Mouse (Mus musculus) lung, postnatal 0 days (tissue): ENCODE measurements around the gene Golga1. TPM values are rescaled to one million over a fixed set of nuclear protein-coding genes. Genes with fewer than 3 reads are reported as not detected.
"Not testable (repeated sequence)": the region's sequence is repeated elsewhere in the genome, so short reads cannot be mapped to it uniquely, and the experiment has no call there.

ENCODE experiments used
- ATAC-seq: fragments of 200-750 bp; cut with Nextera tagmentation; 2 replicates; pipeline ENCODE4 v1.8.0; 2017; ENCODE audit warnings: moderate library complexity
- DNase-seq: peaks from one replicate; pipeline ENCODE4 v3.0.0-alpha.2; 2016; ENCODE audit warnings: low spot score
- H3K27ac ChIP-seq: fragments of 300-500 bp; sonication (generic); 2 replicates; pipeline ENCODE4 v1.5.1; 2014; ENCODE audit warnings: antibody characterized with exemption, mild to moderate bottlenecking, low read length, mixed read lengths
- H3K27me3 ChIP-seq: fragments of 300-500 bp; sonication (generic); replicated peaks from 2 replicates; pipeline ENCODE4 v1.6.1; 2014; ENCODE audit warnings: low read length, mixed read lengths; ENCODE audit not compliant: insufficient read depth
- H3K36me3 ChIP-seq: fragments of 300-500 bp; sonication (generic); 2 replicates; pipeline ENCODE4 v1.6.1; 2014; ENCODE audit warnings: low read length, mixed read lengths; ENCODE audit not compliant: insufficient read depth
- H3K4me1 ChIP-seq: fragments of 300-500 bp; sonication (generic); 2 replicates; pipeline ENCODE4 v1.6.1; 2014; ENCODE audit warnings: antibody characterized with exemption, low read depth, low read length, mixed read lengths; ENCODE audit not compliant: insufficient read depth
- H3K4me2 ChIP-seq: fragments of 300-500 bp; sonication (generic); replicated peaks from 2 replicates; pipeline ENCODE4 v1.6.1; 2014; ENCODE audit warnings: low read depth, mild to moderate bottlenecking, low read length, moderate library complexity, mixed read lengths
- H3K4me3 ChIP-seq: fragments of 300-500 bp; sonication (generic); 2 replicates; pipeline ENCODE4 v1.5.1; 2014; ENCODE audit warnings: low read depth, low read length
- H3K9ac ChIP-seq: fragments of 300-500 bp; sonication (generic); replicated peaks from 2 replicates; pipeline ENCODE4 v1.6.1; 2014; ENCODE audit warnings: low read depth, mild to moderate bottlenecking
- H3K9me3 ChIP-seq: fragments of 300-500 bp; sonication (generic); 2 replicates; pipeline ENCODE4 v1.6.1; 2016; ENCODE audit warnings: low read length, mixed read lengths
- CTCF ChIP-seq: IDR thresholded peaks from 2 replicates; pipeline ENCODE4 v1.5.1; 2016; ENCODE audit warnings: antibody characterized with exemption, mild to moderate bottlenecking
- EP300 ChIP-seq: IDR thresholded peaks from 2 replicates; pipeline ENCODE4 v1.6.1; 2016; ENCODE audit warnings: antibody characterized with exemption, mild to moderate bottlenecking, control low read depth
- WGBS: fragments of 180-500 bp; shearing (Covaris S2); extraction: QIAGEN DNeasy Blood & Tissue Kit; methylation state at CpG from one replicate; pipeline ENCODE4 v1.1.7; 2014; 5-methylcytosine and 5-hydroxymethylcytosine counted together
- polyA plus RNA-seq: library from polyadenylated mRNA; unstranded; fragments of >200 nt; fragmentation: Nextera tagmentation; extraction: Ambion mirVana; gene quantifications from 2 replicates; pipeline ENCODE4 v1.2.1, GENCODE M21; 2015

Gene Golga1
- polyA plus RNA-seq, 1 experiment from 2014 or later: 23.2 TPM

DNA sequence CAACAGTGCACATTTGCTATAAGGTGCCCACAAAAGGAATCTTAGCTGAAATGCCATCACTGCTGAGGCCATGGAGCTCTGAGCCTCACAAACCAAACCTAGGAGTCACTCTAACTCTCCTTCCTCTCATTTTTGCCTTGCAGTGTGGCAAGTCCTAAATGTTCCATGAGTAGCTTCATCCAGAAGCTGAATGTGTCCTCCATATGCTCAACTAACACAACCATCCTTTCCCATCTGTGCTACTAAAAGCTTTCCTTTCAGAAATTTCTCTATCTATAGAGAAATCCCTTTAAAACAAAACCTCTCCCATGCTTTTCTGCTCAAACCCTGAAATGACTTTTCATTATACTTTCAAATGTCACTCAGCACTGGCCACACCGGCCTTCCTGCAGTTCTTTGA lies 33.7 kb downstream of the Golga1 start:
- no peak overlapping the region for H3K4me3 ChIP-seq
- H3K27me3 ChIP-seq: no peaks in the 10 kb centered on the region
- H3K9me3 ChIP-seq: no peaks in the 10 kb centered on the region
- H3K36me3 ChIP-seq: peaks cover 35% of the 10 kb centered on the region
- no peak for ATAC-seq
- H3K4me1 ChIP-seq: no peaks in the 10 kb centered on the region
- TF ChIP-seq EP300: no peak
- no peak for TF ChIP-seq CTCF
- no peak overlapping the region for H3K27ac ChIP-seq
- no peak overlapping the region for H3K9ac ChIP-seq
- WGBS: 86% methylated on average over 1 of the region's 1 CpGs
- DNase-seq: no peak
- no peak overlapping the region for H3K4me2 ChIP-seq

DNA sequence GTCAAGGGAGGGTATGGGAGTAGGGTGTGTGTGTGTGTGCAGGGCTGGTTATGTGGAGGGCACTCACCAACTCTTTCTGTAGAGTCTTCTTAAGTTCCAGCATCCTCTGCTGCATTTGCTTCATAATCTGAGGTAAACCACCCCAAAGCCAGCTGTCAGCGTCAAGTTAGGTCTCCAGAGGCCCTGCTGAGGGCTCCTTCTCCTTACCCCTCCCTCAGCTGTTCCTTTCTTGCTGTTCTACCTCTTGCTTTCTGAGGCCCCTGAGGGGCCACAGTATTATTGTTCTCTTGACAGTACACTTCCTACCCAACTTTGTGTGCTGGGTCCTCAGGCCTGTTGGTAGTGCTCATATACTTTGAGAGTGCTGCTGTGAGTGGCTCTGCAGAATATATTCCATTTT lies 45.3 kb downstream of the Golga1 start:
- DNase-seq: no peak

DNA sequence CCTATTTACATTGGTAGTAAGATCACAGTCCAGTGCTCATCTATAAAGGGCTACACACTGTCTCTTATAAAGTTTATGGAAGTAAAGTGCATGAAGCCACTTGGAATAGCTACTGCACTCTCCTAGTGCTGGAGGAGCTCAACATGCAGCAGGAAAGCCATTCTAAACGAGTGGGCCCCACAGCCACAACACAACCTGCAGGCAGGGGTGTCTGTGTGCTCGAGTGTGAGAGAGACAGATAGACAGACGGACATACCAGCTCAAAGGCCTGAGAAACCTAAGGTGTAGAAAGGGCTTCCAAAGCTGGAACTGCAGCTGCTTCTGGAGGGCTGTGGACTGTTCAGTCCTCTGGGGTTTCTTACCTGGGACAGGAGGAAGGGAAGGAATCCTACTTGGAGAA lies 48.8 kb downstream of the Golga1 start:
- H3K4me3 ChIP-seq: no peak overlapping the region
- H3K27me3 ChIP-seq: no peaks in the 10 kb centered on the region
- no peak for ATAC-seq
- H3K4me2 ChIP-seq: no peak overlapping the region
- TF ChIP-seq CTCF (no peak), EP300 (no peak)
- H3K4me1 ChIP-seq: no peaks in the 10 kb centered on the region
- no peak for DNase-seq
- no peak overlapping the region for H3K9ac ChIP-seq
- no peaks in the 10 kb centered on the region for H3K9me3 ChIP-seq
- H3K27ac ChIP-seq: no peak overlapping the region
- peaks cover 47% of the 10 kb centered on the region for H3K36me3 ChIP-seq
- WGBS: 76% methylated on average over 3 of the region's 3 CpGs

More for the DNA sequence above, 45.3 kb downstream of the Golga1 start:
- Histone ChIP-seq H3K27ac (no peak overlapping the region), H3K4me3 (no peak overlapping the region), H3K4me2 (no peak overlapping the region), H3K9me3 (no peaks in the 10 kb centered on the region), H3K9ac (no peak overlapping the region), H3K4me1 (no peaks in the 10 kb centered on the region), H3K36me3 (peaks cover 66% of the 10 kb centered on the region), H3K27me3 (no peaks in the 10 kb centered on the region)
- ATAC-seq: no peak
- TF ChIP-seq CTCF: no peak
- no peak for TF ChIP-seq EP300
- WGBS: 89% methylated on average over 1 of the region's 1 CpGs

DNA sequence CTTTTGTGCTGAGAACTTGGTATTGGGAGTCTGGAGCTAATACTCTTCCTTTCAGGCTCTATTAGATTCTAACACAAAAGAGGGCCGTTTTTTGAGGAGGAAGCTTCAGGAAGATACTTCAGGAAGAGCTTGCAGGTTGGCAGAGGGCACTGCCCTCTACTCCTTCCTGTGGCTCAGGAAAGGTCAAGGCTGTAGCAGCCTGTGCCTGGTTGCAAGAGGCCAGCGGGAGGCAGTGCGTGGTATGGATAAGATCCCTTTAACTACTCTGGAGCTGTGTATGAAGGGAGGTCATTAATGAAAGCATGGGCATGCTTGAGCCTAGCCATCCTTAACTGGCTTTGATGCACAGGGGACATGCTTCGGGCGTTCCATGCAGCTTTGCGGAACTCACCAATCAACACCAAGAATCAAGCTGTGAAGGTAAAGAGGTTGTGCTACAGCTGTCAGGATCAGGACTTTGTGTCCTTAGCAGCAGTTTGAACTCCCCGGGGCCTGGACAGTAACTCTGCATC lies 52.5 kb downstream of the Golga1 start:
- WGBS: 80% methylated on average over 7 of the region's 7 CpGs
- Histone ChIP-seq H3K4me2 (no peak overlapping the region), H3K36me3 (peaks cover 30% of the 10 kb centered on the region; the same call in 1 of the 2 replicates), H3K27me3 (no peaks in the 10 kb centered on the region), H3K4me1 (peaks cover 13% of the 10 kb centered on the region; the same call in 1 of the 2 replicates), H3K9ac (no peak overlapping the region), H3K27ac (no peak overlapping the region), H3K4me3 (no peak overlapping the region), H3K9me3 (no peaks in the 10 kb centered on the region)
- DNase-seq: no peak
- ATAC-seq: no peak
- TF ChIP-seq CTCF: no peak
- TF ChIP-seq EP300: no peak

DNA sequence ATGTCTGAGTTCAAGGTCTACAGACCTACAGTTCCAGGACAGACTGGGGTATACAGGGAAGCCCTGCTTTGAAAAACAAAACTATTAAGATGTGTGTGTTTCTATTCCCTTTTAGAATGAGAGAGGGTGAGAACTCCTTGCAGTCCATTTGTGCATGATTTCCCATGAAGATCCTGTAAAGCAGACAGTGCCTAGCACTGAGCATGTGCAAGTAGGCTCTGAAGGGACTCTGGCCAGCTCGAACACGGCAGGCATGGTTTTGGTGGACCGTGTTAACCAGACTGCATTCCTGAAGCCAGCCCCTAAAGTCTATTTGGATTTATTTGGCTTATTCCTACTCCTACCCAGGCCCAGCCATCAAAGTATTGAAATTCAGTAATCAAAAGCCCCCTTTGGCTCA lies 53.4 kb downstream of the Golga1 start:
- peaks cover 16% of the 10 kb centered on the region for H3K4me1 ChIP-seq
- DNase-seq (no peak), ATAC-seq (no peak)
- WGBS: 77% methylated on average over 3 of the region's 3 CpGs
- no peak overlapping the region for H3K27ac ChIP-seq
- TF ChIP-seq EP300: no peak
- no peak for TF ChIP-seq CTCF
- no peaks in the 10 kb centered on the region for H3K9me3 ChIP-seq
- H3K27me3 ChIP-seq: no peaks in the 10 kb centered on the region
- H3K4me3 ChIP-seq: no peak overlapping the region
- no peak overlapping the region for H3K4me2 ChIP-seq
- H3K9ac ChIP-seq: no peak overlapping the region
- peaks cover 25% of the 10 kb centered on the region; the same call in 1 of the 2 replicates for H3K36me3 ChIP-seq

DNA sequence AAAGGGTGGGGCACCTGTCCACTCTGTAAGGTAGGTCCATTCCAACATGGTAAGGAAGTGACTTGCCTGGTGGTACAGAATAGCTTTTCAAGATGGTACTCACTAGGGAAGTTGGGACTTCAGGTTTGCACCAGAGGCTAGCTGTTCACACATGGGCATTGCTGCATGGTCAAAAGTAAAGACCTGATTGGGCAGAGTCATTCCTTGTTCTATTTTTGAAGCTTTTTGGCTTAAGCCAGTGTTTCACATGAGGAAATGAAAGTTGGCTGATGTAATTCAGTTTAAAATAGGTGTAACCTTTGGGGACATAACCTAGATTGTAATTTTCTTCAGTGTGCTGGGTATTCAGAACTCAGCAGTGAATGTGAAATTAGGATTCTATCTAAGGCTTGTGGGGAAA lies 54.1 kb downstream of the Golga1 start:
- peaks cover 18% of the 10 kb centered on the region for H3K4me1 ChIP-seq

DNA sequence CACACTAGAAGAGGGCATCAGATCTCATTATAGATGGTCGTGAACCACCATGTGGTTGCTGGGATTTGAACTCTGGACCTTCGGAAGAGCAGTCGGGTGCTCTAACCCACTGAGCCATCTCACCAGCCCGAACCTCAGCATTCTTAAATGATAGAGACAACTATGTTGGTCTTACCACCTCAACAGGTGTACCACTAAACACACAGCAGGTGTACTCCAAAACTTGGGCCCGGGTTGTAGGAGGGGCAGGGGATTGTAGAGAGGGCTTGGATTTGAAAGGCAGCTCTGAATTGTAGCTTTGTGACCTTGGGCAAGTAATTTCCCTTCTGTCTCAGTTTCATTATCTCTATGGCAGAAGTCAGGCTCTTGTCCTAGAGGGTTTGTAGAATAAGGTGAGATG lies 55.2 kb downstream of the Golga1 start:
- DNase-seq, H3K9ac ChIP-seq, ATAC-seq, H3K36me3 ChIP-seq, H3K4me3 ChIP-seq, H3K4me2 ChIP-seq, H3K9me3 ChIP-seq, H3K27ac ChIP-seq, H3K27me3 ChIP-seq: not testable (repeated sequence)
- peaks cover 24% of the 10 kb centered on the region for H3K4me1 ChIP-seq
- WGBS: 90% methylated on average over 5 of the region's 5 CpGs

More for the DNA sequence above, 54.1 kb downstream of the Golga1 start:
- no peaks in the 10 kb centered on the region for H3K9me3 ChIP-seq
- H3K4me2 ChIP-seq: no peak overlapping the region
- H3K27ac ChIP-seq: no peak overlapping the region
- TF ChIP-seq CTCF: no peak
- H3K36me3 ChIP-seq: peaks cover 18% of the 10 kb centered on the region; the same call in 1 of the 2 replicates
- no peak overlapping the region for H3K9ac ChIP-seq
- DNase-seq (no peak), ATAC-seq (no peak)
- no peaks in the 10 kb centered on the region for H3K27me3 ChIP-seq
- H3K4me3 ChIP-seq: no peak overlapping the region
